Mouse (Mus musculus) left cerebral cortex, adult 2 months (tissue): ENCODE measurements around the gene Gm17455. TPM values are rescaled to one million over a fixed set of nuclear protein-coding genes. Genes with fewer than 3 reads are reported as not detected.

Experiments used
- DNase-seq, 2 experiments: peaks; one replicate each; pipeline ENCODE4 v3.0.0; 2021 to 2022; ENCODE audit warnings: low spot score in 2 of 2, mixed read lengths in 1 of 2; ENCODE audit errors: extremely low spot score in 1 of 2
- H3K27ac ChIP-seq: fragments of 200-600 bp; 2 replicates; pipeline ENCODE4 v1.8.1; 2022
- H3K4me3 ChIP-seq: fragments of 200-600 bp; 2 replicates; pipeline ENCODE4 v1.8.1; 2022
- CTCF ChIP-seq: fragments of 200-600 bp; IDR thresholded peaks from 2 replicates; pipeline ENCODE4 v1.8.1; 2022; ENCODE audit warnings: antibody characterized with exemption, mild to moderate bottlenecking, moderate library complexity
- intact Hi-C: fragments of 180-260 bp; cut with DNase I; formaldehyde crosslinking; loops from one replicate; pipeline ENCODE4 v1.15.1; 2025
- total RNA-seq, 2 experiments: library from RNA; stranded (reverse); gene quantifications; 2 replicates each; pipeline ENCODE4 v1.2.3; 2021

Gm17455 gene
- total RNA-seq, 2 experiments from 2014 or later, result not detected

GRCm38 (mm10) chr10:60442321-60442720 is 42.8 kb downstream of the Gm17455 start:
- Histone ChIP-seq H3K4me3 (no peak overlapping the region), H3K27ac (no peak overlapping the region)
- no peak for DNase-seq
- TF ChIP-seq CTCF, result no peak
- intact Hi-C loops, result no loop called here

GRCm38 (mm10) chr10:60443078-60443477 is 43.6 kb downstream of the Gm17455 start:
- intact Hi-C loops, result no loop called here

GRCm38 (mm10) chr10:60445031-60445593 is 45.6 kb downstream of the Gm17455 start:
- intact Hi-C loops, result no loop called here

More at GRCm38 (mm10) chr10:60443078-60443477, 43.6 kb downstream of the Gm17455 start:
- no peak overlapping the region for H3K27ac ChIP-seq
- H3K4me3 ChIP-seq, result no peak overlapping the region
- DNase-seq, result no peak
- peak; percentile 18; the same call in 1 of the 2 replicates for TF ChIP-seq CTCF

GRCm38 (mm10) chr10:60447186-60447585 is 47.7 kb downstream of the Gm17455 start:
- intact Hi-C loops, result no loop called here
- no peak for TF ChIP-seq CTCF
- DNase-seq, result no peak
- no peak overlapping the region for H3K4me3 ChIP-seq
- H3K27ac ChIP-seq, result no peak overlapping the region

More at GRCm38 (mm10) chr10:60445031-60445593, 45.6 kb downstream of the Gm17455 start:
- DNase-seq, result no peak
- no peak overlapping the region for H3K27ac ChIP-seq
- no peak for TF ChIP-seq CTCF
- no peak overlapping the region for H3K4me3 ChIP-seq

Other genes starting within 250 kb of the Gm17455 start
- 1 to 10 TPM; 1.2 to 1.4 TPM for gene Chst3, start 180.5 kb upstream of the Gm17455 start, total RNA-seq
- 1,000 to 10,000 TPM; 1,511 to 1,570 TPM for gene Psap, start 122.1 kb upstream of the Gm17455 start, total RNA-seq
- 10 to 100 TPM; 19.7 to 26.7 TPM for gene Vsir, start 52.9 kb upstream of the Gm17455 start, total RNA-seq